Mouse (Mus musculus): ENCODE results near the gene Gm47791.

- TF ChIP-seq GATA1 (IDR thresholded peaks at IDR 0.05; ENCODE audit: borderline replicate concordance, low read length) (no peak), GATA2 (IDR thresholded peaks at IDR 0.05; ENCODE audit: borderline replicate concordance, low read depth, low read length) (no peak)
These were observed 40.7 kb upstream of the Gm47791 start for GRCm38 (mm10) chr1:82811766-82812165.

Measured in G1E (cell line).